Mouse (Mus musculus): ENCODE measurements around the gene Myrfl.

DNA sequence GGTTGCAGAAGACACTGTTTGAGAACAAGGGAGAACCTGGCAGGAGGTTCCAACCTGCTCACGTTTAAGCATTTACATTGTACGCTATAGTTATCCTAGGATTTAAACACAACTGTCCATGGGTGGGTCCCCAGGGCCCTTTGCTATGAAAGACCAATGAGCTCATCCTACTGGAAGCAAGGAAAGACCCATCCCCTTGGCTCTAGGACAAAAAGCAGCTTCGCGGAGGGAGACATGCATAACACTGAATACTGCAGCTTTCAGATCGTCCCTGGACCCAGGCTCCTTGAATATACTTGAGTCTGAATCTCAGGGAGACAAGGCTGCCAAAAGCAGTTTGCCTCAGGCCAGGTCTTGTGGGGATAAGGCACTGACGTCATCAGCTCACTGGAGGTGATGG is 130.2 kb downstream of the Myrfl start:
- TF ChIP-seq CTCF (IDR thresholded peaks at IDR 0.05; ENCODE audit: low read depth, low read length) (no peak), POLR2AphosphoS5 (IDR thresholded peaks at IDR 0.05; ENCODE audit: insufficient replicate concordance, low read depth, low read length) (no peak)
